Mouse (Mus musculus): ENCODE measurements around the gene Kcnq2. TPM values are rescaled to one million over a fixed set of nuclear protein-coding genes. Genes with fewer than 3 reads are reported as not detected.

The Kcnq2 gene
- polyA plus RNA-seq, 1 experiment from 2014 or later = 0.16 TPM

GRCm38 (mm10) chr2:181079518-181079917, 55.6 kb downstream of the Kcnq2 start:
- Histone ChIP-seq H3K4me2 (replicated peaks; ENCODE audit: low read depth, low read length) (no peak overlapping the region), H3K27ac (ENCODE audit: low read length) (no peak overlapping the region), H3K27me3 (ENCODE audit: insufficient read depth, low read length) (no peaks in the 10 kb centered on the region), H3K36me3 (ENCODE audit: insufficient read depth, low read length) (no peaks in the 10 kb centered on the region), H3K9ac (replicated peaks; ENCODE audit: low read length) (no peak overlapping the region), H3K4me1 (ENCODE audit: insufficient read depth, low read length) (no peaks in the 10 kb centered on the region), H3K9me3 (ENCODE audit: low read length) (no peaks in the 10 kb centered on the region), H3K4me3 (ENCODE audit: low read length) (no peak overlapping the region)
- ATAC-seq (ENCODE audit: low FRiP score, low TSS enrichment) = no peak
- 86% methylated on average over 2 of the region's 2 CpGs for WGBS

GRCm38 (mm10) chr2:181078908-181079307, 56.2 kb downstream of the Kcnq2 start:
- Histone ChIP-seq H3K36me3 (ENCODE audit: insufficient read depth, low read length) (no peaks in the 10 kb centered on the region), H3K9me3 (ENCODE audit: low read length) (no peaks in the 10 kb centered on the region), H3K4me2 (replicated peaks; ENCODE audit: low read depth, low read length) (no peak overlapping the region), H3K9ac (replicated peaks; ENCODE audit: low read length) (no peak overlapping the region), H3K4me1 (ENCODE audit: insufficient read depth, low read length) (no peaks in the 10 kb centered on the region), H3K4me3 (ENCODE audit: low read length) (no peak overlapping the region), H3K27me3 (ENCODE audit: insufficient read depth, low read length) (no peaks in the 10 kb centered on the region), H3K27ac (ENCODE audit: low read length) (no peak overlapping the region)
- WGBS = 87% methylated on average over 2 of the region's 2 CpGs
- no peak for ATAC-seq (ENCODE audit: low FRiP score, low TSS enrichment)

- no peaks in the 10 kb centered on the region for H3K4me1 ChIP-seq (ENCODE audit: insufficient read depth, low read length)
- WGBS = 80% methylated on average over 12 of the region's 12 CpGs
- no peaks in the 10 kb centered on the region for H3K9me3 ChIP-seq (ENCODE audit: low read length)
- H3K27ac ChIP-seq (ENCODE audit: low read length) = no peak overlapping the region
- no peak for ATAC-seq (ENCODE audit: low FRiP score, low TSS enrichment)
- H3K27me3 ChIP-seq (ENCODE audit: insufficient read depth, low read length) = no peaks in the 10 kb centered on the region
- no peak overlapping the region for H3K4me3 ChIP-seq (ENCODE audit: low read length)
- H3K36me3 ChIP-seq (ENCODE audit: insufficient read depth, low read length) = no peaks in the 10 kb centered on the region
- H3K9ac ChIP-seq (replicated peaks; ENCODE audit: low read length) = no peak overlapping the region
- no peak overlapping the region for H3K4me2 ChIP-seq (replicated peaks; ENCODE audit: low read depth, low read length)
Observed at GRCm38 (mm10) chr2:181075501-181075900, 59.6 kb downstream of the Kcnq2 start.

- Histone ChIP-seq H3K4me3 (ENCODE audit: low read length) (no peak overlapping the region), H3K36me3 (ENCODE audit: insufficient read depth, low read length) (no peaks in the 10 kb centered on the region), H3K4me2 (replicated peaks; ENCODE audit: low read depth, low read length) (no peak overlapping the region), H3K27me3 (ENCODE audit: insufficient read depth, low read length) (no peaks in the 10 kb centered on the region), H3K27ac (ENCODE audit: low read length) (no peak overlapping the region), H3K9ac (replicated peaks; ENCODE audit: low read length) (no peak overlapping the region), H3K9me3 (ENCODE audit: low read length) (no peaks in the 10 kb centered on the region), H3K4me1 (ENCODE audit: insufficient read depth, low read length) (no peaks in the 10 kb centered on the region)
- 0 out of 2 replicates have a peak, but pooled peaks have one; percentile 15 for ATAC-seq (ENCODE audit: low FRiP score, low TSS enrichment)
- 0% methylated on average over 1 of the region's 1 CpGs for WGBS
Observed at GRCm38 (mm10) chr2:181072403-181072714, 62.7 kb downstream of the Kcnq2 start.

GRCm38 (mm10) chr2:181071706-181072402, 63.2 kb downstream of the Kcnq2 start:
- ATAC-seq (ENCODE audit: low FRiP score, low TSS enrichment) = peak; percentile 39; the same call in 1 of the 2 replicates
- Histone ChIP-seq H3K9me3 (ENCODE audit: low read length) (no peaks in the 10 kb centered on the region), H3K27me3 (ENCODE audit: insufficient read depth, low read length) (no peaks in the 10 kb centered on the region), H3K27ac (ENCODE audit: low read length) (no peak overlapping the region), H3K4me3 (ENCODE audit: low read length) (no peak overlapping the region), H3K36me3 (ENCODE audit: insufficient read depth, low read length) (no peaks in the 10 kb centered on the region), H3K4me2 (replicated peaks; ENCODE audit: low read depth, low read length) (no peak overlapping the region), H3K9ac (replicated peaks; ENCODE audit: low read length) (no peak overlapping the region), H3K4me1 (ENCODE audit: insufficient read depth, low read length) (no peaks in the 10 kb centered on the region)
- 61% methylated on average over 7 of the region's 7 CpGs for WGBS

GRCm38 (mm10) chr2:181070136-181070535, 65.0 kb downstream of the Kcnq2 start:
- Histone ChIP-seq H3K9ac (replicated peaks; ENCODE audit: low read length) (no peak overlapping the region), H3K27ac (ENCODE audit: low read length) (no peak overlapping the region), H3K4me2 (replicated peaks; ENCODE audit: low read depth, low read length) (no peak overlapping the region), H3K27me3 (ENCODE audit: insufficient read depth, low read length) (no peaks in the 10 kb centered on the region), H3K9me3 (ENCODE audit: low read length) (no peaks in the 10 kb centered on the region), H3K4me3 (ENCODE audit: low read length) (no peak overlapping the region), H3K4me1 (ENCODE audit: insufficient read depth, low read length) (no peaks in the 10 kb centered on the region), H3K36me3 (ENCODE audit: insufficient read depth, low read length) (no peaks in the 10 kb centered on the region)
- WGBS = 53% methylated on average over 7 of the region's 7 CpGs
- ATAC-seq (ENCODE audit: low FRiP score, low TSS enrichment) = no peak

- H3K27me3 ChIP-seq (ENCODE audit: insufficient read depth, low read length) = no peaks in the 10 kb centered on the region
- no peak overlapping the region for H3K4me3 ChIP-seq (ENCODE audit: low read length)
- ATAC-seq (ENCODE audit: low FRiP score, low TSS enrichment) = no peak
Observed at GRCm38 (mm10) chr2:181068499-181068898, 66.6 kb downstream of the Kcnq2 start.

GRCm38 (mm10) chr2:181065827-181066226, 69.3 kb downstream of the Kcnq2 start:
- ATAC-seq (ENCODE audit: low FRiP score, low TSS enrichment) = no peak
- H3K4me1 ChIP-seq (ENCODE audit: insufficient read depth, low read length) = no peaks in the 10 kb centered on the region
- no peak overlapping the region for H3K4me3 ChIP-seq (ENCODE audit: low read length)
- H3K9ac ChIP-seq (replicated peaks; ENCODE audit: low read length) = no peak overlapping the region
- WGBS = 40% methylated on average over 4 of the region's 4 CpGs
- H3K27ac ChIP-seq (ENCODE audit: low read length) = no peak overlapping the region
- H3K9me3 ChIP-seq (ENCODE audit: low read length) = no peaks in the 10 kb centered on the region
- no peaks in the 10 kb centered on the region for H3K36me3 ChIP-seq (ENCODE audit: insufficient read depth, low read length)
- no peak overlapping the region for H3K4me2 ChIP-seq (replicated peaks; ENCODE audit: low read depth, low read length)
- no peaks in the 10 kb centered on the region for H3K27me3 ChIP-seq (ENCODE audit: insufficient read depth, low read length)

More at GRCm38 (mm10) chr2:181068499-181068898, 66.6 kb downstream of the Kcnq2 start:
- Histone ChIP-seq H3K9me3 (ENCODE audit: low read length) (no peaks in the 10 kb centered on the region), H3K9ac (replicated peaks; ENCODE audit: low read length) (no peak overlapping the region), H3K36me3 (ENCODE audit: insufficient read depth, low read length) (no peaks in the 10 kb centered on the region), H3K27ac (ENCODE audit: low read length) (no peak overlapping the region), H3K4me2 (replicated peaks; ENCODE audit: low read depth, low read length) (no peak overlapping the region), H3K4me1 (ENCODE audit: insufficient read depth, low read length) (no peaks in the 10 kb centered on the region)
- WGBS = 68% methylated on average over 5 of the region's 5 CpGs

GRCm38 (mm10) chr2:181060127-181060526, 75.0 kb downstream of the Kcnq2 start:
- H3K4me2 ChIP-seq (replicated peaks; ENCODE audit: low read depth, low read length) = no peak overlapping the region
- ATAC-seq (ENCODE audit: low FRiP score, low TSS enrichment) = peak; percentile 63; the same call in 1 of the 2 replicates
- no peaks in the 10 kb centered on the region for H3K4me1 ChIP-seq (ENCODE audit: insufficient read depth, low read length)
- 12% methylated on average over 5 of the region's 5 CpGs for WGBS
- no peaks in the 10 kb centered on the region for H3K9me3 ChIP-seq (ENCODE audit: low read length)
- no peaks in the 10 kb centered on the region for H3K36me3 ChIP-seq (ENCODE audit: insufficient read depth, low read length)
- H3K27ac ChIP-seq (ENCODE audit: low read length) = no peak overlapping the region
- H3K9ac ChIP-seq (replicated peaks; ENCODE audit: low read length) = no peak overlapping the region
- no peaks in the 10 kb centered on the region for H3K27me3 ChIP-seq (ENCODE audit: insufficient read depth, low read length)
- H3K4me3 ChIP-seq (ENCODE audit: low read length) = no peak overlapping the region

GRCm38 (mm10) chr2:181058193-181058592, 76.9 kb downstream of the Kcnq2 start:
- no peak overlapping the region for H3K27ac ChIP-seq (ENCODE audit: low read length)
- ATAC-seq (ENCODE audit: low FRiP score, low TSS enrichment) = no peak
- H3K4me1 ChIP-seq (ENCODE audit: insufficient read depth, low read length) = no peaks in the 10 kb centered on the region
- H3K4me3 ChIP-seq (ENCODE audit: low read length) = no peak overlapping the region
- WGBS = 13% methylated on average over 3 of the region's 3 CpGs
- no peaks in the 10 kb centered on the region for H3K36me3 ChIP-seq (ENCODE audit: insufficient read depth, low read length)
- H3K27me3 ChIP-seq (ENCODE audit: insufficient read depth, low read length) = no peaks in the 10 kb centered on the region
- H3K9ac ChIP-seq (replicated peaks; ENCODE audit: low read length) = no peak overlapping the region
- H3K9me3 ChIP-seq (ENCODE audit: low read length) = no peaks in the 10 kb centered on the region
- H3K4me2 ChIP-seq (replicated peaks; ENCODE audit: low read depth, low read length) = no peak overlapping the region
